Mouse (Mus musculus) lung, postnatal 0 days (tissue): Measurements from ENCODE around the gene 4833439L19Rik.

Source experiments
- CTCF ChIP-seq: IDR thresholded peaks from 2 replicates; pipeline ENCODE4 v1.5.1; 2016; ENCODE audit warnings: antibody characterized with exemption, mild to moderate bottlenecking
- EP300 ChIP-seq: IDR thresholded peaks from 2 replicates; pipeline ENCODE4 v1.6.1; 2016; ENCODE audit warnings: antibody characterized with exemption, mild to moderate bottlenecking, control low read depth

GRCm38 (mm10) chr13:54585831-54586230 is 20.6 kb upstream of the 4833439L19Rik start:
- TF ChIP-seq CTCF: no peak
- no peak for TF ChIP-seq EP300
